Mouse (Mus musculus): Measurements from ENCODE around the gene Olfr1242. TPM values are rescaled to one million over a fixed set of nuclear protein-coding genes. Genes with fewer than 3 reads are reported as not detected.

Olfr1242 gene
- polyA plus RNA-seq (2016; fragmentation: Nextera tagmentation; extraction: Ambion mirVana): not detected in 2 replicates

- H3K4me3 ChIP-seq: no peak within 1 kb of the TSS
- no peaks in the 10 kb centered on the region for H3K27me3 ChIP-seq
- WGBS: 93% methylated on average over 1 of the region's 1 CpGs
- no peaks in the 10 kb centered on the region for H3K4me1 ChIP-seq
- H3K9me3 ChIP-seq (replicated peaks): no peaks in the 10 kb centered on the region
- no peak for ATAC-seq (ENCODE audit: low FRiP score)
- no peaks in the 10 kb centered on the region for H3K36me3 ChIP-seq
- no peak within 1 kb of the TSS for H3K4me2 ChIP-seq (replicated peaks)
- H3K27ac ChIP-seq: no peak within 1 kb of the TSS
- H3K9ac ChIP-seq: no peak within 1 kb of the TSS
Observed at GRCm38 (mm10) chr2:89498235-89498634, at the start of gene Olfr1242. Olfr1242 (minus strand) TSS chr2:89498335.

- H3K9ac ChIP-seq: no peak overlapping the region
- H3K27me3 ChIP-seq: no peaks in the 10 kb centered on the region
- 56% methylated on average over 2 of the region's 2 CpGs for WGBS
- H3K4me2 ChIP-seq (replicated peaks): no peak overlapping the region
- H3K4me3 ChIP-seq: no peak overlapping the region
- H3K4me1 ChIP-seq: no peaks in the 10 kb centered on the region
- H3K36me3 ChIP-seq: no peaks in the 10 kb centered on the region
- H3K9me3 ChIP-seq (replicated peaks): no peaks in the 10 kb centered on the region
- H3K27ac ChIP-seq: no peak overlapping the region
- ATAC-seq (ENCODE audit: low FRiP score): no peak
Observed at GRCm38 (mm10) chr2:89544516-89544915, 46.4 kb upstream of the Olfr1242 start.

- H3K4me3 ChIP-seq: no peak overlapping the region
- no peak overlapping the region for H3K4me2 ChIP-seq (replicated peaks)
- H3K9me3 ChIP-seq (replicated peaks): no peaks in the 10 kb centered on the region
- no peaks in the 10 kb centered on the region for H3K27me3 ChIP-seq
- no peaks in the 10 kb centered on the region for H3K36me3 ChIP-seq
- no peak overlapping the region for H3K9ac ChIP-seq
- WGBS: 71% methylated on average over 1 of the region's 1 CpGs
- H3K27ac ChIP-seq: no peak overlapping the region
- no peak for ATAC-seq (ENCODE audit: low FRiP score)
- H3K4me1 ChIP-seq: no peaks in the 10 kb centered on the region
Observed at GRCm38 (mm10) chr2:89539923-89540322, 41.8 kb upstream of the Olfr1242 start.

- WGBS: 84% methylated on average over 1 of the region's 1 CpGs
Observed at GRCm38 (mm10) chr2:89531387-89531786, 33.3 kb upstream of the Olfr1242 start, which contains the start of gene Olfr1243. Olfr1243 (minus strand) TSS chr2:89531487.

GRCm38 (mm10) chr2:89487026-89487425, 11.1 kb downstream of the Olfr1242 start, which contains the start of gene Olfr1241:
Olfr1241 (minus strand) TSS chr2:89487126.
- no peak within 1 kb of the TSS for H3K9ac ChIP-seq
- no peaks in the 10 kb centered on the region for H3K4me1 ChIP-seq

More at GRCm38 (mm10) chr2:89531387-89531786, 33.3 kb upstream of the Olfr1242 start, which contains the start of gene Olfr1243:
- no peak for ATAC-seq (ENCODE audit: low FRiP score)
- Histone ChIP-seq H3K36me3 (no peaks in the 10 kb centered on the region), H3K9me3 (replicated peaks) (no peaks in the 10 kb centered on the region), H3K4me3 (no peak within 1 kb of the TSS), H3K4me1 (no peaks in the 10 kb centered on the region), H3K9ac (no peak within 1 kb of the TSS), H3K4me2 (replicated peaks) (no peak within 1 kb of the TSS), H3K27me3 (no peaks in the 10 kb centered on the region), H3K27ac (no peak within 1 kb of the TSS)

GRCm38 (mm10) chr2:89442900-89443299, 55.2 kb downstream of the Olfr1242 start, which contains the start of gene Olfr1240:
Olfr1240 (minus strand) TSS chr2:89443000.
- ATAC-seq (ENCODE audit: low FRiP score): no peak
- Histone ChIP-seq H3K9ac (no peak within 1 kb of the TSS), H3K27ac (no peak within 1 kb of the TSS), H3K9me3 (replicated peaks) (no peaks in the 10 kb centered on the region), H3K36me3 (no peaks in the 10 kb centered on the region), H3K27me3 (no peaks in the 10 kb centered on the region), H3K4me2 (replicated peaks) (no peak within 1 kb of the TSS), H3K4me3 (no peak within 1 kb of the TSS), H3K4me1 (no peaks in the 10 kb centered on the region)
- WGBS: 85% methylated on average over 3 of the region's 3 CpGs

More at GRCm38 (mm10) chr2:89487026-89487425, 11.1 kb downstream of the Olfr1242 start, which contains the start of gene Olfr1241:
- H3K9me3 ChIP-seq (replicated peaks): no peaks in the 10 kb centered on the region
- H3K27me3 ChIP-seq: no peaks in the 10 kb centered on the region
- H3K36me3 ChIP-seq: no peaks in the 10 kb centered on the region
- no peak within 1 kb of the TSS for H3K4me2 ChIP-seq (replicated peaks)
- no peak within 1 kb of the TSS for H3K4me3 ChIP-seq
- no peak for ATAC-seq (ENCODE audit: low FRiP score)
- no peak within 1 kb of the TSS for H3K27ac ChIP-seq

Other genes with a start within 250 kb of the Olfr1242 start
- gene Olfr1228, start 244.3 kb downstream of the Olfr1242 start, polyA plus RNA-seq (2016; fragmentation: Nextera tagmentation; extraction: Ambion mirVana): not detected in 2 replicates
- not detected in 2 replicates for gene Olfr1229, start 210.3 kb downstream of the Olfr1242 start, polyA plus RNA-seq (2016; fragmentation: Nextera tagmentation; extraction: Ambion mirVana)
- not detected in 2 replicates for gene Olfr1230, start 201.1 kb downstream of the Olfr1242 start, polyA plus RNA-seq (2016; fragmentation: Nextera tagmentation; extraction: Ambion mirVana)
- gene Olfr1231, start 191.3 kb downstream of the Olfr1242 start, polyA plus RNA-seq (2016; fragmentation: Nextera tagmentation; extraction: Ambion mirVana): not detected in 2 replicates
- gene Olfr1232, start 168.7 kb downstream of the Olfr1242 start, polyA plus RNA-seq (2016; fragmentation: Nextera tagmentation; extraction: Ambion mirVana): not detected in 2 replicates
- not detected in 2 replicates for gene Olfr1233, start 155.9 kb downstream of the Olfr1242 start, polyA plus RNA-seq (2016; fragmentation: Nextera tagmentation; extraction: Ambion mirVana)
- not detected in 2 replicates for gene Olfr1234, start 133.5 kb downstream of the Olfr1242 start, polyA plus RNA-seq (2016; fragmentation: Nextera tagmentation; extraction: Ambion mirVana)
- gene Olfr1238, start 88.7 kb downstream of the Olfr1242 start, polyA plus RNA-seq (2016; fragmentation: Nextera tagmentation; extraction: Ambion mirVana): not detected in 2 replicates
- not detected in 2 replicates for gene Olfr1239, start 77.9 kb downstream of the Olfr1242 start, polyA plus RNA-seq (2016; fragmentation: Nextera tagmentation; extraction: Ambion mirVana)
- not detected in 2 replicates for gene Olfr1240, start 55.3 kb downstream of the Olfr1242 start, polyA plus RNA-seq (2016; fragmentation: Nextera tagmentation; extraction: Ambion mirVana)
- not detected in 2 replicates for gene Olfr1241, start 11.2 kb downstream of the Olfr1242 start, polyA plus RNA-seq (2016; fragmentation: Nextera tagmentation; extraction: Ambion mirVana)
- not detected in 2 replicates for gene Olfr1243, start 33.2 kb upstream of the Olfr1242 start, polyA plus RNA-seq (2016; fragmentation: Nextera tagmentation; extraction: Ambion mirVana)
- not detected in 2 replicates for gene Olfr1245, start 80.1 kb upstream of the Olfr1242 start, polyA plus RNA-seq (2016; fragmentation: Nextera tagmentation; extraction: Ambion mirVana)
- not detected in 2 replicates for gene Olfr1246, start 94.8 kb upstream of the Olfr1242 start, polyA plus RNA-seq (2016; fragmentation: Nextera tagmentation; extraction: Ambion mirVana)
- gene Olfr1247, start 115.8 kb upstream of the Olfr1242 start, polyA plus RNA-seq (2016; fragmentation: Nextera tagmentation; extraction: Ambion mirVana): not detected in 2 replicates
- not detected in 2 replicates for gene Olfr1248, start 119.9 kb upstream of the Olfr1242 start, polyA plus RNA-seq (2016; fragmentation: Nextera tagmentation; extraction: Ambion mirVana)
- not detected in 2 replicates for gene Olfr1249, start 136.6 kb upstream of the Olfr1242 start, polyA plus RNA-seq (2016; fragmentation: Nextera tagmentation; extraction: Ambion mirVana)
- gene Olfr1250, start 163.1 kb upstream of the Olfr1242 start, polyA plus RNA-seq (2016; fragmentation: Nextera tagmentation; extraction: Ambion mirVana): not detected in 2 replicates
- not detected in 2 replicates for gene Olfr1251, start 173.6 kb upstream of the Olfr1242 start, polyA plus RNA-seq (2016; fragmentation: Nextera tagmentation; extraction: Ambion mirVana)
- not detected in 2 replicates for gene Olfr1252, start 226.7 kb upstream of the Olfr1242 start, polyA plus RNA-seq (2016; fragmentation: Nextera tagmentation; extraction: Ambion mirVana)

Data from hindbrain, embryonic 12.5 days (tissue).